Mouse (Mus musculus) right cerebral cortex, postnatal 25 days (tissue): ENCODE measurements around the gene Tnf.

Experiments used
- DNase-seq: peaks from one replicate; pipeline ENCODE4 v3.0.0; 2022

Gene Tnf

DNA sequence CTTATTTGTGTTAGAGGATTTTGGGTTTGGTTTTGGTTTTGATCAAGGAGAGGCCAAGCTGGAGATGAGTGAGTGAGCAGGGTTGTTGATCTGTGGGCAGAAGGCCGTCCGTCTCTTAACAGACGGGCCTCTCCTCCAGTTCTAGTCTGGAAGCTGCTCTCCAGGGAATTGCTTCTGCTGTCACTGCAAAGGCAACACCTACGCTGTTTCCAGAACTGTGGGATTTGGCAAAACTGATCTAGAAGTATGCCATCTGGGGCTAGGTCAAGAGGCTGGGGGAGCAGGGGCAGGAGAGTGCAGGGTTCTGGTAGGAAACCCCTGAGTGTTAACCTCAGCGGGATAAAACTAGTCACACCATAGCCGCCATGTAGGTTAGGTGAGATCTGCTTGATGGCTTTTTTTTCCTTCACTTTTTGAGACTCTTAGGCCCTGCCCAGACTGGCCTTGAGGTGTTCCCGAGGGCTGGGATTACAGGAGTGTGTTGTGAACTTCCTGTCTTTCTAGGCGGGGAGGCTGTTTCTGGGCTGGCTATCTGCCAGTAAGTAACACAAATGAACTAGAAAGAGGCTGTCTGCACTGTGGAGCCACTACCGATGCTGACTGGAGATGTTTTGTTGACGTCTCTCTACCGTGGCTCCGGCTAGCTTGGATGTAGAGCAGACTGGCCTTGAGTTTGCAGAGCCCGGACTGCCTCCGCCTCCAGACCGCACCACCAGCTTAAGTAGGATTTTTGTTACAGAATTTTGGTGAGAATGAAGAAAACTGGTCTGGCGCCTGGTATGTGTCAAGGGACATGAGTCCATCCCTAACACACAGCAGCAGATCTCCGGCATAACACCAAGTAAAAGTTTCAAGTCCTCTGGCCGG is 31.5 kb upstream of the Tnf start, which contains the start of gene Atp6v1g2:
TSS of gene Atp6v1g2 (plus strand) at position 547 of the 867 bp plus-strand sequence.
- no peak for DNase-seq

DNA sequence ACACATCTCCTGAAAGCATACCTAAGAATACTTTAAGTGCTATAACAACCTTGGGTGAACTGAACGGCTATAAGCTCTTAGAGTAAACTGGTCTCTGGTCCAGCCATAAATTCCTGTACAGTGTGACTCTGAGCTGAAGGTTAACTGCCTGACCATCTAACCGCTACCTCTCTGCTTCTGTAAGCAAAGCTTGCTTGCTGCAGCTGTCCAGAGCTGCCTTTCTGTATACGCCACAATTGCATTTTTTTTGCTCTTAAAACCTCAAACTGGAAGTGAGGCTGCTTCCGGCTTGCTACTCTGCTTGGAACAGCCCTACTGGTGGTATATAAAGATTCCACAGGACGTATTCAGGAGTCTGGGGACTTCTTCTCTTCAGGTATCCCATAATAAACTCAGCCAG is 30.9 kb upstream of the Tnf start:
- DNase-seq = no peak

DNA sequence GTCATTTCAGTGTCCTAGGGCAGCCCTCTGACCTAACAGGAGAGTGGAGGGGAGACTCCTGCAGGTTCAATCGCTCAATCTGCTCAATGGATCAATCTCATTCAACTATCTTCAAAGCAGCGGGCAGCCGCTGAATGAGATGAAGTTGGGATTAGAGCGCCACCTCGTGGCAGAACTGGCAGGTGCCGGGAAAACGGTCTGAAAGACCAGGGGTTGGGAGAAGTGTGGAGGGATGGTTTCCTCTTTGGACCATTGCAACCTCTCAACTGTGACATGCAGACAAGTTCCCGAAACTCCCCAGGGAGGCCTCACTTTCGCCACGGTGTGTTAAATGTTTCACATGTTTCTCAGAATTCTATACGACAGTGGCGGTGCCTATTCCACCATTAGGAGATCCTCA is 30.2 kb upstream of the Tnf start:
- peak; percentile 78 for DNase-seq

DNA sequence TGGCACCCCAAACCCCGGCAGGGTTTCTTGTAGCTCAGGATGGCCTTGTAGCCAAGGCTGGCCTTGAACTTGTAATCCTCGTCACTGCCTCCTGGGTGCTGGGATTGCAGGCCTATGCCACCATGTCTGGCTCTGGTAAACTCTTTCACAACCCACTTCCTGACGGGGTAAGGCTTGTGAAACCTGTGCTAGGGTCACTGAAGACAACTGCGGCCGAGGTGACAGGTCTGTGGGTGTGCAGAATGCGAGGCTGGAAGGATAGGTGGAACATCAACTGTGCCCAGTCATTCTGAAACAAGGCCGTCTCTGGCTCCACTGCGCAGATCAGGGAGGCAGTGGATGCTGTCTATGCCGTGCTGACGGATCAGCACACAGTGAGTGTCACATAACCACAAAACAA is 29.2 kb upstream of the Tnf start:
- DNase-seq = no peak

DNA sequence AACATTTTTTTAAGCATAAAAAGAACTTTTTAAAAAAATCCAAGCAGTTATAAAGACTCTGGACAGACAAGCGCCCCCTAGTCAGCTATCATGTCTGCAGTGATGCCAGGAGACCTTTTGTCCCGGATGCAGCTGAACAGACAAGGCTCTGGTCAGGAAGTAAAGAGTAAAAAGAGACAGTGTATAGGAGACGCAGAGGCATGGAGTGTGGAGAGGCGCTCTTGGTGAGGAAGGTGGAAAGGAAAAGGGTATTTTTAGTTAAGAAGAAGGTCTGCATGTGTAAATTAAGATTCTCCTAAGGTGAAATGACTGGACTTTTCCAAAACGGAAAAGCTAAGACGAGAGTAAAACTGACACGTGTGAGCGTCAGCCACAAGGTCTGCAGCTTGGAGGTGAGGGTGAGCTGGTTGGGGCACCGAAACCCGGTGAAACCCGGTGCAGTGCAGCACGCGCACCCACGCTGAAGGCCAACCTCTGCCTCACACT is 24.8 kb upstream of the Tnf start:
- DNase-seq = no peak

DNA sequence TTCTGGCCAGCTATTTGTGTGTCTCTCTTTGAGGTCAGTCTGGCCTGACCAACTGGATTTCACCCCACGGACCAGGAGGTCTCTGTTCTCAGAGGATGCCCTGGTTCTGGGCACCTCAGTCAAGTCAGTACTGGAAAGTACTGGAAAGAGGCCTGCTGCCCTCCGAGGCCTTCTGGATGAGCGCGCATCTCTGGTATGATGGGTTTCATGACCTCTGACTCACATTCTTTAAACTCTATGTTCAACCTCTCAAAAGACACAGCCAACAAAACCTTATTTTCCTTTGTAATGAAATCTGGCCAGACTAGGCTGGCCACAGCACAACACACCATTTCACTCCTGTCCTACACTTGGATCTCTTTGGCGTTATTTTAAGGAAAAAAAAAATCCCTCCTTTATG is 23.6 kb upstream of the Tnf start:
- DNase-seq = no peak

DNA sequence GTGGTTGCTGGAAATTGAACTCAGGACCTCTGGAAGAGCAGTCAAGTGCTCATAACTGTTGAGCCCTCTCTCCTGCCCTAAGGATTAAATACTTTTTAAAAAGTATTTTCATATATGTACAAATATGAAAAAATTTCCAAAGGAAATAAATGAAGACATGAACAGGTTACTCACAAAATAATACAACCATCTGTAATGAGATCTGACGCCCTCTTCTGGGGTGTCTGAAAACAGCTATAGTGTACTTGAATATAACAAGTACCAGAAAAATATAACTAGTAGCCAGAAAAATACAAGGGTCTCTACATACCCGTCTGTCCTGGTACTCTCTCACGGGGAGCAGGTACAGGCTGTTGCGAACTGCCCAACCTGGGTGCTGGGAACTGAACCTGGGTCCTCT is 22.8 kb upstream of the Tnf start:
- no peak for DNase-seq

DNA sequence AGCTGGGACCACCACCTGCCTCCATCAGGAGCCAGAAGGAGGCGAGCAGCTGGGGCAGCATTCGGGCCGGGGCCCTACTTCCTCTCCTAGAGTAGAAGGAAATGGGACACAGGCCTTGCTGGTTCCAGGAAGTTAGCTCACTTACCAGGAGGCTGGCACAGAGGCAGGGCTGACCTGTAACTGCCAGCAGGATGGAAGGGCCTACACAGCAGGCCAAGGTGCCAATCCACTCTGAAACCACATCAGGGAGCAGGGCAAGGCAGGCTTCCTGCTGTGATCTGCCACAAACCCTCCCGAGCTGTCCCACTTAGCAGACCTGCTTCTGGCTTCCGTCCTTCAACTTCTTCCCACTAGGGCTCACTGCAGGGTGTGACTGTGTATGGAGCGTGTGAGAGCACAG is 20.5 kb upstream of the Tnf start:
- DNase-seq = no peak

DNA sequence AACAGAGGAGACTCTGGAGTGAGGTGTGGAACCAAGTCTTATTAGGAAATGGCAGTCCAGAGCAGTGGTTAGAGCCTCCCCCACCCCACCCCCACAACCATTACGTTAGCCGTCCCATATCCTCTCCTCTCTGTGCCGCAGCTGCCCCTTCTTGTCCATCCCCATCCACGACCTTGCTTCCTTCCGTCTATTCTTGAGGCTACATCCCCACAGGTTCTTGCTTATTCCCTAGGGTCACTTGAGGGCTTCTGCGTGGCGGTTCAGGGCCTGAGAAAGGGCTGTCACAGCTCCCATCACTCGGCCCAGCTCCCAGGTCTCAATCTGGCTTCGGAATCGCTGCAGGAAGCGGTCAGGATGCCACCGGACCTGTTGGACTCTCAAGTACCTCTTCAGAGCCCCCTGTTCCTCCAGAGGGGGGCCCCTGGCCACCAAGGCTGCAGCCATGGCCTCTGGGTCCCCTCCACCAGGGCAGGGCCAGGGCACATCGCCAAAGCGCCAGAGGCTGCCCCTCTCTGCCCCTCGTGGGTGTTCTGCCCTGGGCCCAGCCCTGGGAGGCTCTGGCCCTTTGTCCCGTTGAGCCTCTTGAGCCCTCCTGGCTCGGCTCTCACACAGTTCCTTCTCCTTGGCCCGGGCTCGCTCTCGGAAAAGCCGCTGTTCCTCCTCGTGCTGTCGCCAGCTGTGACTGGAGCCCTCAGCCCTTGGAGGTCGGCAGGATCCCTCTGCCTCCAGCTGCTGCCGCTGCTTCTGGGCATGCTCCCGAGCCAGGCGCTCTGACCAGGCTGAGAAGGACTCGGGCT is 18.5 kb upstream of the Tnf start, which contains the start of gene Gm16181:
TSS of gene Gm16181 (plus strand) at position 679 of the 797 bp plus-strand sequence.
- no peak for DNase-seq

DNA sequence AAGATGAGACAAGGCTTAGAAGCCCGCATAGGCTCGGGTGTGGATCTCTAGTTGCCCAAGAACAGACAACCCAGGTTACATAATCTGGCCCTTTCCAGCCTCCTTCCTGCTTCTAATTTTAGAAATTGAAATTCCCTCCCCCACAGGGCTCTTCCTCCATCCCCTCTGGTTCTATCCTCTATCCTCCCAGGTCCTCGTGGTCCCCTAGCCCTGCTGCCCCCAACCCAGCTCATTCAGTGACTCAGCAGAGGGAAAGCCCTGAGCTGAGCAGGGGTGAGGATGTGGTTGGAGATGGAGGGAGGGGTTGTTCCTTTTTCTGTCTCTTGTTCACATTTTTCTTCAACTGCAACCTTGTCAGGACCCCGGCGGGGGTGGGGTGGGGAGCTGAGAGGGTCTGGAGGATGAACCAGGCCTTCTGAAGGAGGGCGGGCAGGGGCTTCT is 17.8 kb upstream of the Tnf start:
- no peak for DNase-seq

DNA sequence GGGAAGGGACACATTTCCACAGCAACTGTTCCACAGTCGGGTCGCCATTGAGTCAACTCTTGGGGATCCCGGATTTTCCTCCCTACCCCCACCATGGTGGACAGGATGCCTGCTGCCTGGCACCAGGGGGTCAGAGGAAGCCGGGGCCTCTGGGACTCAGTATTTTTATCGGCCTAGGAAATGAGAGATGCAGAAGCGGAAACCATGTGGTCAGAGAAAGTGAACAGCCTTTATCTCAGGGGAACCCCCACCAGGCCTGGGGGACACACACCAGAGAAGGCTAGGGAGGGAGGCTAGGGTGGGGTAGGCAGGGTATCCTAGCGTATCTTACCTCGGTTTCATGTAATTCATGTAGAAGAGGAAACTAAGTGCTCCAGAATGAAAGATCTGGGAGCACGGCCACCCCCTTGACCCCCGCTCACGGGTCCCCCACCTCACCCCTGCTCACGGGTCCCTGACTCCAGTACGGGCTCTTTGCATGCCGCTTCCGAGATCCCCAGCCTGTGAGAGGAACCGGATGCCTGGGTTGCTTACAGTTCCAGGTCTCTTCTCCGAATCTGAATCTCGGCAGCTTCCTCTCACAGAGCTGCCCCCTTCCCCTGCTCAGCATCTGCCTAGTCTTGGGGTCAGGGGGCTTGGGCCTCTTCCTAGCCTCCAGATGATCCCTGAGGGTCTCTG is 16.8 kb upstream of the Tnf start:
- DNase-seq = no peak

DNA sequence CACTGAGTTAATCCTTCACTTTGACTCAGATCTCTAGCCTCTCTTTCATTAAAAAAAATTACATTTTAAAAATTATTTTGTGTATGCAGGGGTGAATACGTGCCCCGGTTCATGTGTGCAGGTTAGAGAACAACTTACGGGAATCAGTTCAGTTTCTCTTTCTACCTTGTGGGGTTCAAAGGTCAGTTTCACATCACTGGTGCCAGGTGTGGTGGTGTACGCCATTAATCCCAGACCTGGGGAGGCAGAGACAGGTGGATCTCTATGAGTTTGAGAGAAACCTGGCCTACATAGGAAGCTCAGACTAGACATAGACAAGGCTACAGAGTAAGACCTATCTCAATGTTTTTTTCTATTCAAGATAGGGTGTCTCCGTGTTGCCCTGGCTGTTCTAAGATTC is 11.3 kb upstream of the Tnf start:
- no peak for DNase-seq

DNA sequence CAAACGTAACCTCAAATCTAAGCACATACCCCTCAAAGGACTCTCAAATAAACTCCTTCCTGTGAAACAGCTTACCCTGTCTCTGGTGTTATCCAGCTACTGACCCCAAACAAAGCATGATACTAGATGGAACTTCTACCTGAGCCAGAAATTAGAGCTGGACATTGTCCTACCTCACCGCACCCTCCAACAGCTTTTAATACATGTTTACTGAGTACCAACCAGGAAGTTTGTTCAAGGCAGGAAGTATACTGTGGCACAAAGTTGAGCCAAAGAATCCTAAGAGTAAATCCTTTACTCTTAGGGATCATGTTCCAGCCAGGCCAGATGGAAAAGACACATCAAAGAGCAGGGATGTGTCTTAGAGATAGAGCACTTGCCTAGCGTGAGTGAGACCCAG is 8.8 kb upstream of the Tnf start:
- DNase-seq = no peak

DNA sequence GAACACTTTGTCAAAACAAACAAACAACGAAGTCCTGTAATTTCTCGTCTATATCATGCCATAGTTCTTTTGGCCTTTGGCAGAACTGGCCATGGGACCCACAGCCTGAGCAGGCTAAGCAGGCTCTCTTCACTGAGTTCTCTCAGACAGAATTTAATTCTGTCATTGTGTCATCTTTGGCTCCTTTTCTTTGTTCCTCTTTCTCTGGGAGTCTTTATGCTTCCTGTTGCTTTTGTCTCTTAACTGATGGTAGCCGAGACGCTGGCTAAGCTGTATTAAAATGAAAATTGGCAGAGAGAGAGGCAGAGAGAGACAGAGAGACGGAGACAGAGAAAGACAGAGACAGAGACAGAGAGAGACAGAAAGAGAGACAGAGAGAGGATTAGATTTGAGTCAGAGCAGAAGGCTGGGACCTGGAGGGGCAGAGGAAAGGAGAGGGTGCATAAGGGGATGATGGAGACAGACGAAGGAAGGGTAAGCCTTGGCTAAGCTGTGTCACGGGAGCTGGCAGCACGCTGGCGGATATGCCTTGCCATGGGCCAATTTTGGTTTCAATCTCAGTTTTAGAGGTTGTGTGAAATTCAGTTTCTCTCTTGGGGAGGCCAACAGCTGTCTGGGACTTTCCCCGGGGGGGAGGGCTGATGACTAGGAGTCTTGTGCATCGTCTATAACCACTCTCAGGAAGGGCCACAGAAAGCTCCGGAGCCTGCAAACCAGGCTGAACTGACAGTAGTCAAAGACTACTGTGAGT is 8.2 kb upstream of the Tnf start:
- DNase-seq = no peak

DNA sequence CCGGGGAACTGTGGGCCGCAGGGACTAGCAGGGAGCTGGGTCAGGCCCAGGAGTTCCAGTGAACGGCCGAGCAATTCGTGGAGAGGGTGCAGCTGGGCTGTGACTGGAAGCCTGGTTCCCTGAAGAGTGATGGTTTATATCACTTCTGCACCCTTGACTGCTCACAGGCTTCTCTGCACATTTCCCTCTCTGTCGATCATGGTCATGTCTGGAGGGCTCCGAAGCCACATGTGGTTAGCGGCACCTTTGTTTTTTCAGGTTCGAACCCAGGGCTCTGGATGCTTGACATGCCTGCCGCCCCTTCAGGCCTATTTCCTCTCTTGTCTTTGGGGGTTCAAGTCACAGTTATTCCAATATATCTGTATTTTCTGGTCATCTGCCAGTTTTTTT is 3.6 kb upstream of the Tnf start:
- no peak for DNase-seq

DNA sequence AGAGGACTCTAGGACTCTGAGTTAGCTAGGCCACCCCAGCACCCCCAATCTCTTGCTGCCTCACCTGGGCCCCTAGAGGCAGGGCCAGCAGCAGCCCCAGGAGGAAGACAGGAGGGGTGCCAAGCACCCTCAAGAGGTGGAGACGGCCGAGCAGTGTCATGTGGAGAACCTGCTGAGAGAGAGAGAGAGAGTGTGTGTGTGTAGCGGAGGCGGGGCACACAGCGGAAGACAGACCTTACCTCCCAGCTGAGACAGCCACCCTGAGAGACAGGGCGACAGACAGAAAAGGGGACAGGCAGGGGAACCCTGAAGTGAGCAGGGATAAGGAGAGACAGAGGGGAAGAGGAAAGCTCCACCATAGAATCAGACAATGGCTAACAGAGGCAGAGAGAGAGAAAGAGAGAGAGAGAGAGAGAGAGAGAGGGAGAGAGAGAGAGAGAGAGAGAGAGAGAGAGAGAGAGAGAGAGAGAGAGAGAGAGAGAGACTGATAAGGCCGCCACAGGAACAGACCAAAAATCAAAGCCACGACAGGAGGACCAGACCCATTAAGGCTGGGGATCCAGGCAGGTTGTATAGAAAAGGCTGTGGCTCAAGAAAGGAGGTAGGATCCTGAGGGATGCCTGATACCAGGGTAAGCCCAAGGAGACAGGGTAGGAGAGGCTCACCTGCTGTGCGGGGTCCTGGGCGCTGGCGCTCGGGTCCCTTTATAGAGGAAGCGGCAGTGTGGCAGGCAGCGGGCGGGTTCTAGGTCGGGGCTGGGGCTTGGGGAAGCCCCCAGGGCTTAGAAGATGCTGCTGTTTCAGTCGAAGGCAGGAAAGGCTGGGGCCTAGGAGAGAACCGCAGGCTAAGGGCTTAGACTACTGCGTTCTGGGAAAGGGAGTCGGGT is 2.9 kb upstream of the Tnf start, which contains the start of gene Lta:
TSS of gene Lta (minus strand) at position 858 of the 886 bp plus-strand sequence.
- no peak for DNase-seq

DNA sequence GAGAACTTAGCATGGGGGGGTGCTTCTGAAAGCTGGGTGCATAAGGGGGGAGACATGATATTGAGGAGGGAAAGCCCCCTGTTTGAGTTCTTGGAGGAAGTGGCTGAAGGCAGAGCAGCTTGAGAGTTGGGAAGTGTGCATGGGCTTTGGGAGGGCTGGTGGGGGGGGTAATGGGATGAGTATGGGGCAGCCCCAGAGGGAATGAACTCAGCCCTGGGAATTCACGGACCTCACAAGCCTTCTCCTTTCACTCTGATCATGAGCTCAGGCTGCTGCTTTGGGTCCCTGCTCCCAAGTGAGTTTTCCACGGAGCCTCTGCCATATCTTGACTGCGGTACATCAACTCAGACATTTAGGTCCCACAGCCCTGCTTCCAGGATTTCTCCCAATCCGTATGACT is 635 bp upstream of the Tnf start:
- DNase-seq = no peak

DNA sequence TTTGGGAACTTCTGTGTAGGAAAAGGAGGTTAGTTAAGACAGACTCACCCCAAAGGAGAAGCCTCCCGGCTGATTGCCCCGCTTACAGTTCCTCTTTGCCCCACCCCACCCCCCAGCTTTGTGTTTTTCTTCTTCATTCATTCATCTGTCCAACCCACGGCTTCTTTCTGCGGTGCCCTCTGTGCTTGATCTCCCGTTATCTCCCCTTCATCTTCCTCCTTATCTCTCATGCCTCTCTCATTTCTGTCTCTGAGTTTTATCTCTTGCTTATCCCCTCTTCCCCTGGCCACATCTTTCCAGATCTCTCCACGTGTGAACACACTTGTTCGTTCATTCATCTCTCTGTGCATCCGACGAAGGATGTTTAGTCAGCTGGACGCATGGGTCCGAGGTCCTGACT is 679 bp downstream of the Tnf start:
- DNase-seq = no peak

DNA sequence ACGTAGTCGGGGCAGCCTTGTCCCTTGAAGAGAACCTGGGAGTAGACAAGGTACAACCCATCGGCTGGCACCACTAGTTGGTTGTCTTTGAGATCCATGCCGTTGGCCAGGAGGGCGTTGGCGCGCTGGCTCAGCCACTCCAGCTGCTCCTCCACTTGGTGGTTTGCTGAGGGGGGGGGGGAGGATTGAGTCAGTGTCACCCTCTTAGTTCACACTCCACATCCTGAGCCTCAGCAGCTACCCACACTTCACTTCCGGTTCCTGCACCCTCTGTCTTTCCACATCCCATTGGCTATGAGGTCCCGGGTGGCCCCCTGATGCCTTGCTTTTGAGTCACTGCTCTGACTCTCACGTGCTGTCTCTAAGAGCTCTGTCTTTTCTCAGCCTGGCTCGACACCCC is 1.4 kb downstream of the Tnf start:
- DNase-seq = no peak

DNA sequence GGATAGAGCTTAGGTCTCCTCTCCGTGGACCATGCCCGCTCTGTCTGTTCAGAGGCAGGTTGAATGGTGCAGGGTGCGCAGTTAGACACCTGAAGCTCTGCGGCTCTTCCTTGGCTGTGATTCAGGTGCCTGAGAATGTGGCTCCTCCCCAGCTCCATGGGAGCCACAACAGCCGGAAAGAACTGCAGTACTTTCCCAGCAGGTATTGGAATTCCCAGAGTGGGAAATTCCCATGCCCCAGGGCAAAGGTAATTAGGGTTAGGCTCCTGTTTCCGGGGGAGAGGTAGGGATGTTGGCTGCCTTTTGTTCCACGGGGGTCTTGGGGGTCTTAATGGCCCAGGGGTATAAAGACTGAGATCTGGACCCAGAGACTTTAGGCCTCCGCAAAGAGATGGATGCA is 2.9 kb downstream of the Tnf start:
- DNase-seq = no peak

DNA sequence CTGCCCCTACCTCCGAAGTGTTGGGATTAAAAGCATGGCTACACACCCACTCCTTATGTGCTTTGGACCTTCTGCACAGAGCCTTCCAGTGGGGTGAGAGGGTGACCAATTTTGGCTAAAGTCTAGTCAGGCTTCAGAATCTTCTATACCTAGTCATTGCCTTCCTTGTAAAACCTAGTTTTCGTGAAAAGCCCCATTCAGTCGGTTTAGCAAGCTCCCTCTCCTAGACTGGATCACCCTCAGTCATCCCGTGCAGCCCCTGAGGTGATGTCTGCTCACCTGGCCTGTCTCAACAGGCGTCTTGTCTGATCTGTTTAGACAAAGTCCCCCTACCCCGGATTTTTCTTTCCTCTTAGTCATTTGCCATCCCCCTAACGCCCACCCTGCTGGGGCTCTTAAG is 3.8 kb downstream of the Tnf start:
- no peak for DNase-seq

DNA sequence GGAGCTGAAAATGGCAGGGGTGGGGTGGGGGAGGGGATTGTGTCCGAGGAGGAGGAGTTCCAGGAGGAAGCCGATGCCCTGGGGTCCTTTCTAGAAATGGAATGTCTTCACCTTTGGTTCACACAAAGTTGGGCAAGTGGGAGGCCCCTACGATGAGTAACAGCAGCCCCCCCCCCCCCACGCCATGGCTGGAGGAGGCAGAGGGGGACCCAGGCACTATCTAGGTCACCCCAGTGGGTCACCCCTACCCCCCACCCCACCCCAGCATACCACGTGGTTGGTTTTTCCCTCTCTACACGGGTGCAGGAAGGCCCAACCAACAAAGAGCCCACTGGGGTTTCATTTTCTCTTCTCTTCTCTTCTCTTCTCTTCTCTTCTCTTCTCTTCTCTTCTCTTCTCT is 4.7 kb downstream of the Tnf start:
- DNase-seq = no peak
